Mouse (Mus musculus): ENCODE results near the gene Pcsk4. TPM values are rescaled to one million over a fixed set of nuclear protein-coding genes. Genes with fewer than 3 reads are reported as not detected.

The Pcsk4 gene
- total RNA-seq, 1 experiment from 2014 or later: not detected

- no peak for ATAC-seq (ENCODE audit: extremely low read depth, insufficient number of reproducible peaks, low FRiP score, poor library complexity, severe bottlenecking)
These were observed 4.3 kb downstream of the Pcsk4 start for GRCm38 (mm10) chr10:80325045-80325444.

GRCm38 (mm10) chr10:80324120-80325037, 4.9 kb downstream of the Pcsk4 start:
- no peak for ATAC-seq (ENCODE audit: extremely low read depth, insufficient number of reproducible peaks, low FRiP score, poor library complexity, severe bottlenecking)

GRCm38 (mm10) chr10:80323261-80324119, 5.8 kb downstream of the Pcsk4 start:
- peak; percentile 21; the same call in 1 of the 2 replicates for ATAC-seq (ENCODE audit: extremely low read depth, insufficient number of reproducible peaks, low FRiP score, poor library complexity, severe bottlenecking)

- ATAC-seq (ENCODE audit: extremely low read depth, insufficient number of reproducible peaks, low FRiP score, poor library complexity, severe bottlenecking): no peak
These were observed 6.5 kb downstream of the Pcsk4 start for GRCm38 (mm10) chr10:80322811-80323211.

GRCm38 (mm10) chr10:80321670-80322581, 7.4 kb downstream of the Pcsk4 start:
- no peak for ATAC-seq (ENCODE audit: extremely low read depth, insufficient number of reproducible peaks, low FRiP score, poor library complexity, severe bottlenecking)

- ATAC-seq (ENCODE audit: extremely low read depth, insufficient number of reproducible peaks, low FRiP score, poor library complexity, severe bottlenecking): no peak
These were observed 8.2 kb downstream of the Pcsk4 start for GRCm38 (mm10) chr10:80321014-80321669.

GRCm38 (mm10) chr10:80320340-80320760, 8.9 kb downstream of the Pcsk4 start, which contains the start of gene 2310011J03Rik:
Gene 2310011J03Rik (minus strand): TSS chr10:80320537.
- peak; percentile 79 for ATAC-seq (ENCODE audit: extremely low read depth, insufficient number of reproducible peaks, low FRiP score, poor library complexity, severe bottlenecking)

- ATAC-seq (ENCODE audit: extremely low read depth, insufficient number of reproducible peaks, low FRiP score, poor library complexity, severe bottlenecking): no peak
These were observed 12.3 kb downstream of the Pcsk4 start for GRCm38 (mm10) chr10:80317011-80317410.

GRCm38 (mm10) chr10:80316359-80316781, 12.9 kb downstream of the Pcsk4 start:
- no peak for ATAC-seq (ENCODE audit: extremely low read depth, insufficient number of reproducible peaks, low FRiP score, poor library complexity, severe bottlenecking)

GRCm38 (mm10) chr10:80315315-80315714, 14.0 kb downstream of the Pcsk4 start:
- no peak for ATAC-seq (ENCODE audit: extremely low read depth, insufficient number of reproducible peaks, low FRiP score, poor library complexity, severe bottlenecking)

- no peak for ATAC-seq (ENCODE audit: extremely low read depth, insufficient number of reproducible peaks, low FRiP score, poor library complexity, severe bottlenecking)
These were observed 14.8 kb downstream of the Pcsk4 start for GRCm38 (mm10) chr10:80314494-80315001.

- ATAC-seq (ENCODE audit: extremely low read depth, insufficient number of reproducible peaks, low FRiP score, poor library complexity, severe bottlenecking): peak; percentile 60
These were observed 15.6 kb downstream of the Pcsk4 start for GRCm38 (mm10) chr10:80313627-80314201.

- ATAC-seq (ENCODE audit: extremely low read depth, insufficient number of reproducible peaks, low FRiP score, poor library complexity, severe bottlenecking): no peak
These were observed 16.5 kb downstream of the Pcsk4 start for GRCm38 (mm10) chr10:80312586-80313504.

GRCm38 (mm10) chr10:80311560-80311959, 17.7 kb downstream of the Pcsk4 start:
- ATAC-seq (ENCODE audit: extremely low read depth, insufficient number of reproducible peaks, low FRiP score, poor library complexity, severe bottlenecking): no peak

GRCm38 (mm10) chr10:80304862-80305261, 24.4 kb downstream of the Pcsk4 start:
- ATAC-seq (ENCODE audit: extremely low read depth, insufficient number of reproducible peaks, low FRiP score, poor library complexity, severe bottlenecking): peak; percentile 53

GRCm38 (mm10) chr10:80304458-80304857, 24.8 kb downstream of the Pcsk4 start:
- ATAC-seq (ENCODE audit: extremely low read depth, insufficient number of reproducible peaks, low FRiP score, poor library complexity, severe bottlenecking): no peak
